Mouse (Mus musculus) hematopoietic stem cell, adult 5-6 weeks (primary cell): ENCODE measurements around the gene Bysl. TPM values are rescaled to one million over a fixed set of nuclear protein-coding genes. Genes with fewer than 3 reads are reported as not detected.
A peak's percentile ranks its signal among the peaks of the same experiment; 100 is the strongest.

Experiments
- ATAC-seq, 2 experiments: fragments of 125-278 bp in 1 of 2; replicated peaks in 1 of 2; 2 replicates each; pipeline ENCODE4 v1.8.0; 2016 to 2017; ENCODE audit warnings: inconsistent platforms in 2 of 2, mild to moderate bottlenecking in 2 of 2, moderate number of reproducible peaks in 2 of 2, low read depth in 1 of 2, moderate TSS enrichment in 1 of 2; ENCODE audit not compliant: low FRiP score in 2 of 2, poor library complexity in 2 of 2, severe bottlenecking in 2 of 2, insufficient read depth in 1 of 2, low TSS enrichment in 1 of 2
- total RNA-seq: library from RNA; stranded (forward); fragments of 172-1452, 232-1000 nt; gene quantifications from 2 replicates; pipeline ENCODE4 v1.2.3, GENCODE M21; 2017

Bysl gene
- total RNA-seq, 1 experiment from 2014 or later, result 12.1 TPM

DNA sequence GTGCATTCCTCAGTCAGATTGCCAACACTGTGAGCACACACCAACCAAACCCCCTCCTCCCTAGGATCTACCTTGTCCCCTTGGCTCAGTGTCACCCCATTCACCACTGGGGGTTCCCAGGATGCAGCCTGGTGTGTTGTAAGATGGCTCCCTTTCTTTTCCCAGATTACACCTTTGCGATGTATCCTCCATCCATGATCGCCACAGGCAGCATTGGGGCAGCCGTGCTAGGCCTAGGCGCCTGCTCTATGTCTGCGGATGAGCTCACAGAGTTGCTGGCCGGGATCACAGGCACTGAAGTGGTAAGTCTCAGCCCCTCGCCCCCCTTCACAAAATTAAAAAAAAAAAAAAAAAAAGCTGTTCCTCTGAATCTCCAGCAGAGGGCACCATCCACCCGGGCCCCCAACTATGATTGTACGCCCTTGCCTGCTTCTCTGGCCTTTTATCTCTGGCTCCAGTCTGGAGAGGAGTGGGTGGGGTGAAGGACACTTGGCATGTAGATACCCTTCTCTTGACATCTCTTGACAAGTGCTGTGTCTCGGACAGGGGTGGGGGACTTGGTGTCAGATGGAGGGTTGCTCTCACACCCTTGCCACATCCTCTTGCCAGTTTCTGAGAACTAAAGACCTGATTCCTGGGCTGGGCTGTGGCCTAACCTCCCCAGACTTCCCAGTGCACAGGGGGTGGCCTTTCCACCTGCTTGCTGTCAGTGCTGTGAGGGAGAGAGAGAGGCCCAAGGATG, 13.3 kb downstream of the Bysl start:
- ATAC-seq, result peak; percentile 8 to 14; a peak in 3 of 4 replicates

DNA sequence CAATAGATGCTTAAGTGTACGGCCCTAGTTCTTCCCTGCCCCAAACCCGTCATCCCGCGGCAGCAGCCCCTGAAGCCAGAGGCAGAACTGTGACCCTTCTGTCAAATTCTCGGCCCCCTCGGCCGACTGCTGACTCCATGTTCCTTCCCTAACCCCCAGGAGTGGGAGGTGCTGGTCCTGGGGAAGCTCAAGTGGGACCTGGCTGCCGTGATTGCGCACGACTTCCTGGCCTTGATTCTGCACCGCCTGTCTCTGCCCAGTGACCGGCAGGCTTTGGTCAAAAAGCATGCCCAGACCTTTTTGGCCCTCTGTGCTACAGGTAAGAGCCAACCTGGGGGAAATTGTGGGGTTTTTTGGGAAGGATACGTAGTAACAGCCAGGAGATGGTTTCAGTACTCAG, 14.0 kb downstream of the Bysl start:
- ATAC-seq, result no peak

DNA sequence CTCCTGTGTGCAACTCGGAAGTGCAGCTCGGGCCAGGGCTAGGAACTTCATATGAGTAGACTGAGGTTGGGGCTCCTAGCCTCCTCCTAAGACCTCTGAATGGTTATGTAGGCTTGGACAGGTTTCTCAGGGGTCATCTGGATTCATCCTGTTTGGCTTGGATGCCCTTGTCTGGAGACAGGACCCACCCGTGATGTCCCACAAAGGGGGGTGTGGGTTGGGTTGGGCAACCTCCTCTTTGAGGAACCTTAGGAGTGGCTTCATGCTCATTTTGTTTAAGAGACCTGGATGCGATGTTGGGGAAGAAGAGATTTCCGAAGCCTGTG, 14.5 kb downstream of the Bysl start:
- ATAC-seq, result no peak

DNA sequence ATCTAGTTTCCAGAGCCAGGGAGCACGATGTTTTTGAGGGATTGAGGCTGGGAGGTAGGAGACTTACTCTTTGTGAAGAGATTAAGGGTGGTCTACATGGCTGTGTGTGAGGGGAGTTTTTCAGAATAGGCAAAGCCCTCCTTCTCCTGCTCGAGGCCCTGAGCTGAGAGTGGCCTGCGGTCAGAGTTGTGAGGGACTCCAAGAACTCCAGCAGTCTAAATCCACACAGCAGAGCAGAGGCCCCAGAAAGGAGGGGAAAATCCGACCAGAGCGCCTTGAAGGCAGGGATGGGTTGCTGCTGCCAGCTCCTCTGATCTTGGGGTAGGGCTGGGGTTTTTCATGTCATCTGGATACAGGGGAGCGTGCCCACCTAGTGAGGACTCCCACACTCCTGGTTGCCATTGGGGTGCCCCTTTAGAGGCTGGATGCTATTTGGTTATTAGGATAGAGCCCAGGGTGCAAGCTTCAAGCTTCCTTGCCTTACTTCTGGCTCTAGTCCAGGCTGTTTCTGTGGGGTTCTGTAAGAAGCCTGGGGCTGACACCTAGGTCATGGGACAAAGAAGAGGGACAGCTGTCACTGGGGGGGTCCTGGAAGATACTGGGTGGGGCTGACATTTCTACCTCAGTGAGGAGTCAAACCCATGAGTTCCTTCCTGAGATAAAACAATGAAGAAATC, 15.0 kb downstream of the Bysl start:
- no peak for ATAC-seq

DNA sequence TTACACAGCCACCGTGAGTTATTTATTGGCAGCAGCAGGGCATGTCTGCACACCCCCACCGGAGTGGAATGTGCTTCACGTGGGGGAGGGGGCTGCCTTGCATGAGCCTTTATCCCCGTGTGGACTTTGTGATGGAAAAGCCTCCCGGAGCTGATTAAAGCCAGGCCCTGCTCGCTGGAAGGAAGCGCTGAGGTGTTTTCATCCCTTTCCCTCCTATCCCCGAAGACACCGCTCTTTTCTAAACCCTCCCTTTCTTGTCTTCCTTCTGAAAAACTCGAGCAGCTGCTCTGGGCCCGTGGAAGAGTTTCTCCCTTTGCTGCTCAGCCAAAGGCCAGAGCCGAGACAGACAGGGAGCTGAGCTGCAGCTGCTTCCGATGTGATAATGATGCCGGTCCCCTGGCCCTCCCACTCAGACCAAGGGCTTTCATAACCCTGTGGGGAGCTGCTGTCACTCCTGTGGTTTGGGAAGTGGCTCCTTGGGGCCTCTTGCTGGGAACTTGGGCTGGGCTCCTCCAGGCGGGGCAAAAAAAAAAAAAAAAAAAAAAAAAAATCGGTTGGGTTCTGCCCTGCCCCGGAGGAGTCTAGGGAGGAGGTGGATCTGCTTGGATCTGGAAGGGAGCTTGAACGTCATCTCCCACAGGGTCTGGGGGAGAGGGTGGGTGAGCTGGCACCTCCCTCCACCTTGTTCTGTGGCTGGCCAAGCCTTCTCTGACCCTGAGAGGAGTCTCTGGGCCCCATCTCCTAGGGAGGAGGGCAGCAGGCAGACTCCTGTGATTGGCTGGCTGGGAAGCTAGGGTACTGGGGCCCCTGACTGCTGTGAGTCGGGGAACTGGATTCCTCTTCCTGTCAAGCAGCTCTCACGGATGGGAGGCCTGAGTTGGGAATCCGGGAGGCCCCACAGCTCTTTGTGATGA, 15.8 kb downstream of the Bysl start:
- ATAC-seq, result peak; percentile 75 to 78

DNA sequence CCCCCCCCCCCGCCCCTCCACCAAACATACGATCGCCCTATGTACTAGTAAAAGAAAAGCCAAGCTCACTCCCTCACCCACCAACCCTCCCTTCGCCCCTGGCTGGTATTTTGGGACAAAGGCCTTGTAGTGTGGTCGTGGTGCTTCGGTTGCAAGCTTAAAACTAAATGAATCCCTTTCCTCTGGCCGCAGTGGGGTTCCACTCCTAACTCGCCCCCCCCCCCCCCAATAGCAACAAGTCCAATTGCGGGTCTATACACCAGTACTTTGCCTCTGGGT, 16.4 kb downstream of the Bysl start:
- ATAC-seq, result no peak

DNA sequence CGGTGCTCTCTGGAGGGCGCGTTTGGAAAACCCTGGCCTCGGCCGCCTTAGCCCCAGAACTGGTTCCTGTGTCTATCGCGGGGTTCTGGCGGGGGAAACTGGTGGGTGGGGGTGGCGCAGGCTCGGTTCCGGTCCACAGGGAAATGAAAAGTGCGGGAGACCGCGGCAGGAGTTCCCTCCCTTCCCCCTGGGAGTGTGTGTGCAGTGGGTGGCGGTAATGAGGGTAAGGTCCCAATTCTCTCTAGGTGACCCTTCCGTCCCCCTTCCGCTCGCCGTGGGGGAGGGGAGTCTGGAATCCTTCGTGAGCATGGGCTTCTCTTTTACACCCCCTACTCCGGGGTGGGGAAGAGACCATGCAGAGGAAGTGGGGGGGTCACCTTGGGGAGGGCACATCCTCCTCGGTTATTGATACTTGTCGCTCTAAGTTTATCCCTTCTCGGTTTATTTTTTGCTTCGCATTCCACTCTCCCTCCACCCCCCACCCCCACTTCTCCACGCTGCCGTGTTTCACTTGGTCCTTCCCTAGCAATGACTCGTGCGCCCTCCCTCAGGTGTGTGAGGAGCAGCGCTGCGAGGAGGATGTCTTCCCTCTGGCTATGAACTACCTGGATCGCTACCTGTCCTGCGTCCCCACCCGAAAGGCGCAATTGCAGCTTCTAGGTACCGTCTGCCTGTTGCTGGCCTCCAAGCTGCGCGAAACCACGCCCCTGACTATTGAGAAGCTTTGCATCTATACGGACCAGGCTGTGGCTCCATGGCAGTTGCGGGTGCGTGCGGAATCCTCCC, 16.9 kb downstream of the Bysl start:
- no peak for ATAC-seq

DNA sequence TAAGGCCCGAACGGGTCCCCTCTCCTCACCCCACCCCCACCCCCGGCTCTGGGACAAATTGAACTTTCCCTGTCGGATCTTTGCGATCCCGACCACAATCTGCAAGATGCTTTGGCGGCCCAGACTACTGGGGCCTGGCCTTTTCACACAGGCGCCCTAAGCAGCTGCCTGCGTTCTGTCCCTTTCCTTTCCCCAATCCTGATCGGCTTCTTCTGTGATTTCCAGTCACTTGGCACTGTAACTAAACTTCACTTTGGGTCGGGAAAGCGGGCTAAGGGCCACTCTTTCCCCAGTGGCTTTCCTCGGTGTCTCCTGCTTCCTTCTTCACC, 17.5 kb downstream of the Bysl start:
- ATAC-seq, result no peak

DNA sequence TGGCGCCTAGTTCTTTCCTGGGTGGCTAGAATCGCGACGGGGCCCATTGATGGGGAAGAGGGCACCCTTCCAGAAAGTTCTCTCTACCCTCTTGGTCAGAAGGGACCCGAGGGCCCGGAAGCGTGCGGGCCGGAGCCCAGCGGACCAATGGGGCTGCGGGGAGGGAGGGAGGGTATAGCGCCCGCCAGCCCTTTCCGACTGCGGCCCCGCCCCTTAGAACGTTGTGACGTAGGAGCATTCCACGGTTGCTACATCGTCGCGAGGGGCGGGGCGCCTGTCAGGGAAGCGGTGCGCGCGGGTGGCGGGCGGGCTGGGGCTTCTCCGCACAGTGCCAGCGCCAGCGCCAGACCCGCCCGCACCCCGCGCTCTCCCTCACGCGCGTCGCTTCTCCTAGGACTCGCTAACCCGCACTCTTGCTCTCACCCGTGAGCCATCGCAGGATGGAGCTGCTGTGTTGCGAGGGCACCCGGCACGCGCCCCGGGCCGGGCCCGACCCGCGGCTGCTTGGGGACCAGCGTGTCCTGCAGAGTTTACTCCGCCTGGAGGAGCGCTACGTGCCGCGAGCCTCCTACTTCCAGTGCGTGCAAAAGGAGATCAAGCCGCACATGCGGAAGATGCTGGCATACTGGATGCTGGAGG, 18.0 kb downstream of the Bysl start:
- peak; percentile 51 to 68 for ATAC-seq

DNA sequence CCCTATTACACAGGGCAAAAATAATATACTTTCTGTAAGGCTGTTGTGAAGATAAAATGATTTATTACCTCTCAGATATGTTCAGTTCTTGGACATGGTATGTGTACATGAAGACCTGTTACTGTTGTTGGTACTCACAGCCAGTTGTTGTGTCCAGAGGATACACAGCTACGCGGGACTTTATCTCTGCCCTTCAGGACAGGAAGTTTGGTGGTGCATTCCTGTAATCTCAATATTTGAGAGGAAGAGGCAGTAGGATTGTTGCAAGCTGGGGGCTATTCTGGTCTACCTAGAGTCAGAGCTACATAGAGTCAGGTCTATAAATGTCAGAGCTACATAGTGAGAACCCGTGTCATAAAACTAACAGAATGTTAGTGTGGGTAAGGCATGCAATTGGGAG, 20.2 kb downstream of the Bysl start:
- ATAC-seq, result no peak

DNA sequence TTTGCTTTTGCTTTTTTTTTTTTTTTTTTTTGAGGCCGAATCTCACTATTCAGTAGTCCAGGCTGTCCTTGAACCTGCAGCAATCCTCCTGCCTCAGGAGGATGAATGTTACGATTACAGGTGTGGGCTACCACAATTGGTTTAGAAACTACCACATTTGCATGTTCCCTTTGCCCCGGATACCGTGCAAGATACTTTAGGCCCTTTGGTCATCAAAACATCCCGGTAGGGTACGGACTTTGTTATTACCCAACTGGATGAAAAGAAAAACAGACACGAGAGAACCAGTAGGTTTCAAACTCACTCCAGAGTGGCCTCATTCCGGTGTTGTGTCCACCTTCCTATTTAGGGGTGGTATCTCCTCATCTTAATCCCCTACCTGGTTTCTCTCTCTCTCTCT, 22.8 kb downstream of the Bysl start:
- no peak for ATAC-seq

DNA sequence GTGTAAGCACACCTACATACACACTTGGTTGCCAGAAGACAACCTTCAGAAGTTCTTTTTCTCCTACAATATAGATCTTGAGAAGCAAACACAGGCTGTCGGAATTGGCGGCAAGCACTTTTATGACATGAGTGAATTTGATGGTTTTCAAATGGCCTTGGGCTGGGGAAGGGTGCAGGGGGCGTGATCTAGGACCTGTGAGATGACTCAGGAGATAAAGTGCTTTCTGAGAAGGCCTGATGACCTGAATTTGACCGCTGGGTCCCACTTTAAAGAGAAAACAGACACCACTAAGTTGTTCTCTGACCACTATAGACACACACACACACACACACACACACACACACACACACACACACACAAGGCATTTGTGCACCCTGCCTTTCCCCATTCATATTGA, 30.3 kb downstream of the Bysl start:
- no peak for ATAC-seq

DNA sequence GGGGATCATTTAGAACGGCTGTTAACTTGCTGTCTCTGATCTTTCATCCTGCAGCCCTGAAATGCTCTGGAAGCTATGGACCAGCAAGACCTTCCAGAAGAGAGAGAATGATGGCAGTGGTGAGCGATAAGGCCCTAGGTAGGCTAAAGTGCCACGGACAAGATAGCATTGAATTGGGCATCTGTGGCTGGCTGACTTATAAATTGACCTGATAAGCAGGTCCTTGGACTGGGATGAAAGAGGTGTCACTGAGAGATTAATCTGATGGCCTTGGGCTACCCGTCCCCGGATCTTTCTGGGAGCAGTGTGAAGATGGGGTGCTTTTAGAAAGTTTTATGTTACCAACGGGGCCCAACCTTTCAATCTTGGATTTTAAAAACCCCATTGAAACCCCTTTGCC, 32.6 kb downstream of the Bysl start:
- ATAC-seq, result no peak

DNA sequence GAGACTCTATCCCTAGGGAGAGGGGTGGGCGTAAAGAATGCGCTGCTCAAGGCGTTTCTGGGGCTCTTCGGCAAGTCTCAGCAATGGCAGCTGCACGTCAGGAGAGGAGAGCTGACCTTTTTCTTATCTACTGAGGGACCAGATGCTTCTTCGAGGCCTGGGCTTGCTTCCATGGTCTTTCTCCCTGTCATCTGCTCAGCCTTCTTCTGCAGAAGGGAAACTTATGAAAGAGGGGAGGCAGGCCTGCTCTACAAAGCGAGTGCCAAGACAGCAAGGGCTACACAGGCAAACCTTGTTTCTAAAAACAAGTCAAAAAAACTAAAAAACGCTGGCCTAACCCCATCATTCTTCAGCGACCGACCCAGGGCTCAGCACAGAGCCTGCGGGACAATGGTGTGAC, 36.5 kb downstream of the Bysl start:
- no peak for ATAC-seq

DNA sequence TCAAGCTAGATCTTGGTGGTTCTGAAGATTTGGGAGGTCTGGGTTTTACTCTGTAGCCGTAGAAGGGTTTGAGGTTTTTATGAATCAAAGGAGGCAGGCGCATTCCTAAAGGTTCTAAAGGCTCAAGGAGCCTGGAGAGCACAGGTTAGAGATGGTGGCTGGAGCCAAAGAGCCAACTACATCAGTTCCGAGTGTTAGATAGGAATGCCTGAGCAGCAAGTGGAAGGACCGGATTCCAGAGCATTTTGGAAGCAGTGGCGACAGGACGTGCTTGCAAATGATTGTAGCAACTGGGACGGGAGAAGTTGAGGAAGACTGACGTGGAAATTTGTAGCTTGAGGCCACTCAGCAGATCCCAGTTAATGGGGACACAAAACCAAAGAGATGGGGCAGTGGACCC, 37.3 kb downstream of the Bysl start:
- no peak for ATAC-seq

DNA sequence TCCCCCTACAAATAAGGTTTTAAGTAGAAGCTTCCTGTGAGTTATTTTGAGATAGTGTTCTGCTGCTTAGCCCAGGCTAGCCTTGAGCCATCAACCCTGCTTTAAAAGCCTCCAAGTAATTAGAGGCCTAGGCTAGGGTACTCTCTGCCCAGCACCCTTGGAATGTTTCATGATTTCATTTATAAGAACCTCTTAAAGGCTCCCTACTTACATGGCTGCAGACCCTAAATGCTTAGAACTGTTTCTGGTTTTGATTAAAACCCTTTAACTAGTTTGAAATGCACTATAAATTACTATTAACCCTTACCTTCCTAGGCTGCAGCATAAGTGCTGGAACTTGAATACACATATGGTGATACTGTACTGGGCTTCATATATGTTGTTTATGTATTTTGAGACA, 38.9 kb downstream of the Bysl start:
- no peak for ATAC-seq

DNA sequence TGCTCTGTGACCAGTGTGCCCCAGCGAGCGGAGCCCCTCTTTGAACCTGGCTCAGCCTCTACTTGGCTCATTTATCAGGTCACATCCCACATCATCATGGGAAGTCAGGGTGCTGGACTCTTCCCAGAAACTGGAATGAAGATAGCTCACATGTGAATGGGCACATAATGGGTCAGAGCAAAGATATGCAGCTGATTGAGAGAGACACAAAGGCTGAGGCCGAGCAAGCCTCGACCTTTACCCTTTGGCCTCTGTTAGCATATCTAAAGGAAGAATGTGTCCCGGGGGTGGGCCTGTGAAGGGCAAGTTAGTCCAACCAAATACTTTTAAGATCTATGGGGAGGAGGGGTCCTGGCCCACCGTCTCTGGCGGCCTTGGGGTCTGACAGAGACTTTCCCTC, 39.7 kb downstream of the Bysl start:
- no peak for ATAC-seq
